Mouse (Mus musculus): Measurements from ENCODE around the gene Atf4.

Atf4 gene

DNA sequence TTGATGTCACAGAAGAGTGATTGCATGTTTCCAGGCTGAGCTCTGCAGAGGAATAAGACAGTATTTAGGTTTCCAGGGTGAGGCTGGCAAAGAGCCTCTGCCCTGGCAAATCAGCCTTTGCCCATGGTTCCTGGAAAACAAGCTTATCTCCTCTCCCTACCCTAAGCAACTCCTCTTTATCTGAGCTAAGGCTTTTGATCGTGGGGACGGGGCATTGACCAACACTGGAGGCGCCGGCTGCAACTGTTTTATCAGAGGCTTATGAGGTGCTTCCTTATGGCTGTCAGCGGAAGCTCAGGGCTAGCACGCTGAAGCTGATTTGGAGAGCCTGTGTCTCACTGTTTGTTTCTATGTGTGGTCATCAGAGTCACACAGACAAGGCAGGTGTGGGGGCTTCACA is 4.4 kb upstream of the Atf4 start:
- DNase-seq = no peak

DNA sequence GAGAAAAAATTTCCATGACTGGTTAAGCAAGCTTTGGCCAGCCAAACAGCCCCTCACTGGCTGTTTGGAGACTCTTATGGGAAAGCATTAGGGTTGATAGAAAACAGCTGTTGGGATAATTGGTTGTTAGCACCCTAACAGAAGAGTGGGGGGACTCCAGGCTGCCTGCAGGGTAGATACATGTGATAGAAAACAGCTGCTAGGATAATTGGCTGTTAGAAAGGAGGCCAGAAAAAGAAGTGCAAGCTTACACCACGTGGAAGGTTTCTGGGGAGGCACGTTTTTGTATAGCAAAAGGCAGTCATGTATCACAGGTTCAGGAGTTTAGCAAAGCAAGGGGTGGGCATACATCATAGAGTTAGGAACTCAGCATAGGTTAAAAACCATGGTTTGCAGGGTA is 1.5 kb upstream of the Atf4 start:
- peak; percentile 38 for DNase-seq

DNA sequence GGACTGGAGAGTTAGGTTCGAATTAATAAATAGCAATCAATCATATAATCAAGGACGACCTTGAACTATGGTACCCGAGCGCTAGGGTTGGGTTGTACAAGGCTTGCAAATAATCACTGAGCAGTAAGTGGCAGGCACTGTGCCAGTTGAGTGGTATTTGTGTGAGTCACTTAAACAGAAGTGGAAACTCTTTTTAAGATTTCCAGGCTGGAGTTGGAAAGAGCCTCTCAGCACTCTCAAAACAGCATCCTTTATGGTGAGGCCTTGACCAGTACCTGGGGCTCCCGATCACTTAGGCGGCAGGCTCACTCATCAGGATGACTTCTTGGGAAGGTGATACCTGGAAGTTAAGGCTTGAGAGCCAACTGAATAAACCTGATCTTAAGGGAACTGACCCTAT is 777 bp upstream of the Atf4 start:
- peak; percentile 65 for DNase-seq

DNA sequence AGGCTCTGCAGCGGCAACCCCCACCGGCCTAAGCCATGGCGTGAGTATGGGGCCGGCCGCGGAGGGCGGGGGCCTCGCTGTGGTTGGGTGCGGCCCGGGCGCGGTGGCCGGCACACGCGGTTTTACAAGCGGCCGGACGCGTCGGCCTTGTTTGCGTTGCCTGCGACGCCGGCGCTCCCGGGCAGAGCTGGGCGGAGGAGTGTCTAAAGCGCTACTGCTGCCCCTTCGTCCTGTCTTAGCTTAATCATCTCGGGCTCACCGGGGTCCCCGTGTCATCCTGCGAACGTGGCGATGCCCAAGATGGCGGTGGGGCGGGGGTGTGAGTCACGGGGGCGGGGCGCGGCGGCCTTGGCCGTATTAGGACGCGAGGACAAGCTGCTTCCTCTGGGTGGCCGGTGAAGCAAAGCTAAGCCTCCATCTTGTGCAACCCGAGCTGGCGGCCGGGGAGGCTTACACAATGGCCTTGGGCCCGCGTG is 700 bp downstream of the Atf4 start:
- DNase-seq = peak; percentile 92

DNA sequence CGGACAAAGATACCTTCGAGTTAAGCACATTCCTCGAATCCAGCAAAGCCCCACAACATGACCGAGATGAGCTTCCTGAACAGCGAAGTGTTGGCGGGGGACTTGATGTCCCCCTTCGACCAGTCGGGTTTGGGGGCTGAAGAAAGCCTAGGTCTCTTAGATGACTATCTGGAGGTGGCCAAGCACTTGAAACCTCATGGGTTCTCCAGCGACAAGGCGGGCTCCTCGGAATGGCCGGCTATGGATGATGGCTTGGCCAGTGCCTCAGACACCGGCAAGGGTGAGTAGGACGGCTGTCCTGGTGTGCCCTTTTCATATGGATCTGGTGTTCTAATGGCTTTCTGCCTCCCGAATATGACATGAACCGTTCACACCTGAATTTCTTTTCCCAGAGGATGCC is 1.3 kb downstream of the Atf4 start:
- peak; percentile 39 for DNase-seq

DNA sequence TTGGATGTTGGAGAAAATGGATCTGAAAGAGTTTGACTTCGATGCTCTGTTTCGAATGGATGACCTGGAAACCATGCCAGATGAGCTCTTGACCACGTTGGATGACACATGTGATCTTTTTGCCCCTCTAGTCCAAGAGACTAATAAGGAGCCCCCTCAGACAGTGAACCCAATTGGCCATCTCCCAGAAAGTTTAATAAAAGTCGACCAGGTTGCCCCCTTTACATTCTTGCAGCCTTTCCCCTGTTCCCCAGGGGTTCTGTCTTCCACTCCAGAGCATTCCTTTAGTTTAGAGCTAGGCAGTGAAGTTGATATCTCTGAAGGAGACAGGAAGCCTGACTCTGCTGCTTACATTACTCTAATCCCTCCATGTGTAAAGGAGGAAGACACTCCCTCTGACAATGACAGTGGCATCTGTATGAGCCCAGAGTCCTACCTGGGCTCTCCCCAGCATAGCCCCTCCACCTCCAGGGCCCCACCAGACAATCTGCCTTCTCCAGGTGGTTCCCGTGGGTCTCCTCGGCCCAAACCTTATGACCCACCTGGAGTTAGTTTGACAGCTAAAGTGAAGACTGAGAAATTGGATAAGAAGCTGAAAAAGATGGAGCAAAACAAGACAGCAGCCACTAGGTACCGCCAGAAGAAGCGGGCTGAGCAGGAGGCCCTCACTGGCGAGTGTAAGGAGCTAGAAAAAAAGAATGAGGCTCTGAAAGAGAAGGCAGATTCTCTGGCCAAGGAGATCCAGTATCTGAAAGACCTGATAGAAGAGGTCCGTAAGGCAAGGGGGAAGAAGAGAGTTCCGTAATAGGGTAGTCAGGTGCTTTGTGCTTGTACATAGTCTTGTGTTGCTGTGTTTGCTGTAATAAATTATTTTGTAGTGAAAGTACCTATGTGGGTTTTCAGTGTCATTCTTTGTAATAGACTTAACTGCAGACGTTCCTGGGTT is 1.9 kb downstream of the Atf4 start:
- DNase-seq = no peak

DNA sequence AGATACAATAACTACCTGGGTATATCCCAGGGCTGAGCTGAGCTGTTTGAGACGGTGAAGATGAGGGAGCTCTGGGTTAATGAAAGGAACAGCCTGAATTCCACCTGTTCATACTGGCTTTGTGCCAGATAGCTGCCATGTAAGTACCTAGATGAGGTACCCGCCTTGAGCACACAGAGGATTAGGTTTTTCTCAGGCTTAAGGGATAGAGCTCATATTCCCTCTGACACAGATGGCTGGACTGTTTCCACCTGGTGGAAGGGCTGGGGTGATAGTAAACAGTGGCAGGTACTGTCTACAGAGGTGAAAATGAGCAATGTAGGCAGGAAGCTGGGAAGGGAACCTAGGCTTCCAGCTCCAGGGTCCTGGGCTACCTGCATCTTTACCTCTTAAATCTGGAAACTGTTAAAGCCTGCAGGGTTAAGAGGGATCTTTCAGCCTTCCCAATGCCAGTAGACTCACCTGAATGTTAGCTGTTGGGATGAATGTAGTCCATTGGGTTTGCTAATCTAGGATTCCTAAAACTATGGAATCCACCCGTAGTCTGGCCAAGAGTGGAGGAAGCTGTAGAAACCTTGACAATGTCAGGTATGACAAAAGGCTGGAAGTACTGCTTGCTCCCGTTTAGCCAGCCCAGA is 2.7 kb downstream of the Atf4 start:
- DNase-seq = no peak

DNA sequence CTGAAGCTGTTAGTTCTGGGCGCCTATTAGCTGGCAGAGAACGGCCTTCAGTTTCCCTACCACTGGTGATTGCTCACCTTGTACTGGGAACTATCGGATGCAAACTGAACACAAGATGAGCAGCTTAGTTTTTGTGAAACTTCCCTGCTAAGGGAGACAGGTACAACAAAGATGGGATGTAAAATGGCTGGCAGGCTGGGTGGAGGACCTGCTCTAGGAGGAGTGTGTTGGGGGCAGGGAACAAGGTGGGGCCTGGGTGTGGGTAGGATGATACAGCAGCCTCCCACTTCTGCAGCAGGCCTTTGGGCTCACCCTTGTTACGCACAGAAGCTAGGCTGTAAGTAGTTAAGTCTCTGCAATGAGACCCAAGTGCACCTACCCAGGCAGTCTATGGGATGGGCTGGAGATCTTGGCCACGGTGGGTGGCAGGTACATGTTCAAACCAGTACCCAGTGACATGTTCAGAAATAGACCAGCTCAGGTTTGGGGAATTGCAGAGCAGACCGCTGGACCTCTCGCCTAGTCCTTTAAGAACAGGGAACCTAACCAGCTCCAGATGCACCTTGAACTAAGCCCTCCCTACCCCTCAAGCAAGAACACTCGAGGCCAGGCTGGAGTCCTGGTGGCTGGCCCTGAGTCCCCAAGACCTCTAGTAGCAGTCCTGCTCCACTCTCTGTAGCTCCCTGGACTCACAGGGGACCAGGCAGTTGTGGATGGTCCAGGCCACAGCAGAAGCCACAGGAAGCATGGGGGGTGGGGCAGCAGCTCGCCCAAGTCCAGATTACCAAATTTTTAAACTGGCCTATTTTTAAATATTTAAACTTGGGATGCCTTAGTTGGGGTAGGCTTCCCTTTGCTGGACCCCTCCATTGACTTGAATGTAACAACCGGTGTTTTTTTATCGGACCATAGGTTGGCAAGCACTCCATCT is 3.5 kb downstream of the Atf4 start:
- peak; percentile 40 for DNase-seq

DNA sequence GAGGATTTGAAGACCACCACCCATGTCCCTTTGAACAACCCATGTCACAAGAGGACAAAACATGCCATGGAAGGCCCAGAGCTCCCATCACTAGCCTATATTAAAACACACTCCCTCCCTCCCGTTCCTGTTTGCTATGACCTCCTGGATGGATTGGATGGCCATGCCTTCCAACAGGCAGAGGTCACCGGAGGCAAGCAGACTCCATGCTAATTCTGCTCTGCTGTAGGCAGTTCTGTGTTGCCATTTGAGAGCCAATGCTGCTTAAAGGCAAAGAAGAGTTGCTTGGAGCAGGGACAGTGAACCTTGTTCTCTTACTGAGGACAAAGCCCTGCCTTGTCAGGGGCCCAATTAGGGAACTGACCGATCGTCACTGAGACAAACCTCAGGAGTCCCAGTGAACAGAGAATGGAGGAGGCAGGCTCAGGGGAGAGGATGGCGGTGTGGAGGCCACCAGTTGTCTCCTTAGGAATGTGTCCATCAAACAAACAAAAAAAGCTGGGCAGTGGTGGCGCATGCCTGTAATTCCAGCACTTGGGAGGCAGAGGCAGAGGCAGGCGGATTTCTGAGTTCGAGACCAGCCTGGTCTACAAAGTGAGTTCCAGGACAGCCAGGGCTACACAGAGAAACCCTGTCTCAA is 4.5 kb downstream of the Atf4 start:
- DNase-seq = no peak

DNA sequence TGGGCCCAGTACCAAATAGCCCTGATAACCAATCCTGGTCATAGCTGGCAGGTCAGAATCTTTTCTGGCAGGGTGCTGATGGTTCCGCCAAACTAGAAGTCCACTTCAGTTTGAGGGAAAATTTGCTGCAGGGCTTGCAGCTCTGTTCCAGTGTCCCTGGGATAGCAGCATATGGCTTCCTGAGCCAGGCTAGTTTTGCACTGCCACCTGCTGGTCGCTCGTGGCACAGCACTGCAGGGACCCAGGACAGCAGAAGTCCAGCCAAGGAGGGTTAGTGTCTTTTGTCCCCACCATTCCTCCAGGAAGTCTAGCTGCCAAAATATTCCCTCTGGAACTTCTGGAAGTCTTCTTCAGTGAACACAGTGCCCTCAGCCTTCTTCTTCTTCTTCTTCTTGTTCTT is 5.7 kb downstream of the Atf4 start:
- peak; percentile 93 for DNase-seq

DNA sequence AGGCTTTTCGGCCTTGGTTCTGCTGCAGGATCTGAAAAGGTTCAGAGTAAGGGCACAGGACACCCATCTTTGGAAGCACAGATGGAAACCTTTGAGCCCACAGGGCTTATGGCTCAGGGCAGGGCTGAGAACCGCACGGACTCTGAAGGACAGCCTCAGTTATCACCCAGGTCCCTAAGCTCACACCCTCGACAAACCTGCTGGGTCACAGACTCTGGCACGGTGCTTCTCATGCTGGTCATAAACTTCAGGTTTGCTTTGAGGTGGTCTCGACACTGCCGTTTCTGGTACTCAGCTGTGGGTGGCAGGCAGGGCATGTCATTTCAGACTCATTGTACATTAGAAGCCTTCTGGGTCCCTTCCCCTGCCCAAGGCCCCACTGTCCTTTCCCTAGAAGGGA is 6.1 kb downstream of the Atf4 start:
- no peak for DNase-seq

DNA sequence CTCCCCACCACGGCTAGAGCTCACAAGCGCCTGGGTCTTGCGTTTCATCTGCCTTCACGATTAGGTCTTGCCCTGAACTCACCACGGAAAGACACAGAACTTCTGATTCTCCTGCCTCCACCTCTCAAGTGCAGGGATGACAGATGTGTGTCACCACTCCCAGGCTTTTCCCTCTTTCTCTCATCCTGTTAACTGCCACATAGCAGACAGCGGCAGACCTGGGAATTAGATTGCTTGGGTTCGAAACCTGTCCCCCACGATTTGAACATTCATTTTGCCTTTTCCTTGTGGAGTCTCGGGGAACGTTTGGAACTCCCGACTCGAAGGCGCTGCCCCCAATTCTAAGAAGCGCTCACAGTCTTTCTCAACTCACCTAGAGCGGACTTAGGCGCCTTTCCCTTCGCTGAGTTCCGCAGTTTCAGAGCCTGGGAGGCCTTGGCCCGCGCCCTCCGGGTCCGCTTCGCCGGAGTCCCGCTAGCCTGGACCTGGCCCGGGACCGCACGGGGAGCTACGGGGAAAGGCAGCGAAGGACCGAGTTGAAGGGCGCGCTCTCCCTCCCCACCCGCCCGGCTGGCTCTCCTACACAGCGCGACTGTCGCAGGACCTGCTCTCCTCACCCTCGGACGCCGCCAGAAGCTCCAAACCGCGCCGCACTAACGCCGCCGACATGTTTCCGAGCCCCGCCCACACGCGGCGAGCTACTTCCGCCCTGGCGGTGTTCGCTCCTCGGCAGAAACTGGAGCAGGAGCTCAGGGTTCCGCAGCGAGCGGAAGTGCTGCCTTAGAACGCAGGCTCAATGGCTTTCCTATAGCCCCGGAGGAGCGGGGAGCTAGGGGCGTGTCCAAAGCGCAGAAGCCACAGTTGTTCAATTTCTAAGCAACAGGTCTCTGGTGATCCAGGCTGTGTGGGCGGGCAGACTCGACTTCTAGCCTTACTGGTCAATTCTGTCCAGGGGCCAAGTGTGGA is 8.9 kb downstream of the Atf4 start, which contains the start of gene Rps19bp1:
TSS of gene Rps19bp1 (minus strand) at position 706 of the 966 bp plus-strand sequence.
- DNase-seq = peak; percentile 93

DNA sequence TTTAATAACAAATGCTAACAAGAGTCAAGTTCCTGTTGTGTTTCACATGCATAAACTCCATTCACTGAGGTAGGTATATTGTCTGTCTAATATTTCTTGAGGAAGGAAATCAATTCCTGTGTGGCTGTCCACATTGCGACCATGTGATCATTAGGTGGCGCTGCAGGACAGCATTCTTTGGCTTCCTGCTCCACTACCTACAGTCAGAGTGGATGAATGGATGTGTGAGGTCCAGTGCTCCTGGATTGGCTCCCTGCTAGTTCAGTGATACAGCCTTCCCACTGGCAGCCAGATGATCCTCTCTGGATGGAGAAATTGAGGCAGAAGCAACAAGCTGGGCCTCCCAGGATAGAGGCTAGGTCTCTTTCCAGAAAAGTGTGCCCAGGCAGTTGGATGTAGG is 11.3 kb downstream of the Atf4 start:
- peak; percentile 90 for DNase-seq

DNA sequence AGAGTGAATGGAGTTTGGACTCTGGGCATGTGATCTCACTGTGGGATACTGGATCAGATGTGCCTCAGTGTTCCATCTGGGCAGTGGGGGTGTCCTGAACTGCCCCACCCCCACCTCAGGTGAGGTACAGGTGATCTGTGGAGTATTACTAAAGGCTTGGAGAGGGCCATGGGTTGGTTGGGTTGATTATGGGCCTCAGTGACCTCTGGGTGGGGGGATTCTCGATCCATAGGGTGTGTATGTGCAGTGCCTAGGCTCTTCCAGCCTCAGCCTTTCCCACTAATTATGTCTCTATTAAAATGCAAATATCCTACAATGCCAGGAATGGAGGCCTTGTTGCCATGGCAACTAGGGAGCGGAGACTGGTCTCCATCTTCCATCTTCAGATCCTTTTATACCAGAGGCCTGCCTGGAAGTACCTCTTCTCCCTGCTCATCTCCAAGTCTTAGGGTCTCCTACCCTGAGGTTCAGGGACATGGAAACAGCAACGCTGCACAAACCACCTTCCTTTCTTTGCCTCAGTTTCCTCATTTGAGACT is 16.9 kb downstream of the Atf4 start:
- DNase-seq = no peak

DNA sequence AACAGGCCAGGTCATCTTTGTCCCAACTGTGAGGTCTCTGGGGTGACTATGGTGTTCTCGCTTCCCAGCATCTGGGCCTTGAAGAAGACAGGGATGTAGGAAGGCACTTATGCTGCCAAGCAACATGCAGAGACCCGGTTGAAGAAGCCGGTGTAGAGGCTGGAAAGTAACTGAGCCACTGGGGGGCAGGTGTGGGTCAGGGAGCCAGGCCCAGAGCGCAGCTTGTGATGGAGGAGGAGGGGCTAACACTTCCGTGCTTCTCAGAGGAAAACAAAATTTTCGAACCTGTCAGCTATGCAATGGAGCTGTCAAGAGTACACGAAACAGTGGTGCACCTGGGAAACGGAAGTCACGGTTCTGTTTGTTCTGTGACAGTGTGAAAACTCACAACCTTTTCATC is 22.1 kb downstream of the Atf4 start:
- DNase-seq = no peak

DNA sequence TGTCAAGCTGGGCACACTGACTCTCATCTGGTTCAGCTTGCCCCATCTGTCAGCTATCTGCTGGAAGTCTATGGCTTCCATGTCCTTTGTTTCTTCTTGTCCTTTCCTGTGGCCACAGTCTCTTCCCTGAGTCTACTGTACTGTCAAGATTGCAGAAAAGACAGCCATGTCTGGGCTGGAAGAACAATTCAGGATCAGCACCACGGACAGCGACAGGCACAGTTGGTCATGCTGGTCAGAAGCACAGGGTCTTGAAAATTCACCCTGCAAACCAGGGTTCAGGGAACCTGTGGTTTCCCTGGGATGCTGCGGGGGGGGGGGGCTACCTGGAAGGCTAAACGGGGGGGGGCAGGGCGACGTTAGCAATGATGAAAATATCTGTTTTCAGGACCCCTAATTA is 22.6 kb downstream of the Atf4 start:
- DNase-seq = peak; percentile 91

DNA sequence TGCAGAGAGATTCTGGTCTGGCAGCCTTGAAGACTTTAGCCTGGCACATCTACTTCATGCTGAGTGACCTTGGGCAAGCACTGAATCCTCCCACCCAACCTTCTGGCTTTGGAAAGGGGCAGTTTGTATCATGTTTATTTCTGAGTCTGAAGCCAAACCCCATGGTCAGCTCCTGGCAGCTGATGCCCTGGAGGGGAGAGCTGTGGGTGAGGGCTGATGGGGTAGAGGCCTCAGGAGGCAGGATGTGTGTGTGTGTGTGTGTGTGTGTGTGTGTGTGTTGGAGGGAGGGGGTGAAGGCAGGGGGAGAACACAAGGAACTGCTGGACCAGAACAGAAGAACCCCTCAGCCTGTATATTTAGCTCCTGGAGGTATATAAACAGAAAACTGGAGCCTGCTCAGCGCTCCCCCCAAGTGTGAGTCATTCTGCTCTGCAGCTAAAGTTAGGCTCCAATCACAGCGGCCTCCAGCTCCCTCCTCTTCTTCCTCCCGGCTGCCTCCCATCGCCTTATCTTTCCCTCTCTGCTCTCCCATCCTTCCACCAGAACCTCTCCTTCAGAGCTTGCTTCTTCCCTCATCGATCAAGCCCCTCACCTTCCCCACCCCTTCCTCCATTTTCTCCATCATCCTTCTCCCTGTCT is 23.3 kb downstream of the Atf4 start:
- DNase-seq = no peak

DNA sequence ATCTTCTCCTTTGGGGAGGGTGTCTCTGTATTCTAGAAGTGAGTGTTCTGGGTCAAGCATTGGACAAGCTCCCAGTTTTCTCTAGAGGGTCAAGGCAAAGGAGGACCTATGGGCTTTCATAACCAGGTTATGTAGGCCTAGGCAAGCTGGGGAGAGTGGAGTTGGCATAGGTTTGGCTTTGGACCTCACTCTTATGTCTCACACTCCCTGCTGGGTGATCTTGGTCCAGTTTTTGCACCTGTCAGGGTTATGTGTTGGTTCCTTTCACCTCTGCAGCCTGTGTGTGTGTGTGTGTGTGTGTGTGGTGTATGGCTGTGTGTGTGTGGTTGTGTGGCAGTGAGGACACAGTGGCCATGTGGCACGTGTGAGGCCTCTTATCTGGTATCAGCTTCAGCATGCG is 24.1 kb downstream of the Atf4 start:
- no peak for DNase-seq

DNA sequence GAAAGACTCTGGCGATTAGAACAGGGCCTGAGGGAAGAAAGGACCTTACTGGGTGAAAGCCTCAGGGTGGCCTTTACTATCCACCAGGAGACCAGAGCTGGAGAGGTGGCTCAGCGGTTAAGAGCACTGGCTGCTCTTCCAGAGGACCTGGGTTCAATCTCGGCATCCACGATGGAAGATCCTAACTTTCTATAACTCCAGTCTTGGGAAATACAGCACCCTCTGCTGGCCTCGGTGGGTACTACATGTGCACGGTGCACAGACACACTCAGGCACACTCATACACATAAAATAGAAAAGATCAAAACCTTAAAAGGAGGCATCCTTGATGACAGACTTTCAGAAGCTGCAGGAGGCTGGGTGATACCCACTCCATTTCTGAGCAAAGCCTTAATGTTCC is 25.7 kb downstream of the Atf4 start:
- DNase-seq = peak; percentile 47

DNA sequence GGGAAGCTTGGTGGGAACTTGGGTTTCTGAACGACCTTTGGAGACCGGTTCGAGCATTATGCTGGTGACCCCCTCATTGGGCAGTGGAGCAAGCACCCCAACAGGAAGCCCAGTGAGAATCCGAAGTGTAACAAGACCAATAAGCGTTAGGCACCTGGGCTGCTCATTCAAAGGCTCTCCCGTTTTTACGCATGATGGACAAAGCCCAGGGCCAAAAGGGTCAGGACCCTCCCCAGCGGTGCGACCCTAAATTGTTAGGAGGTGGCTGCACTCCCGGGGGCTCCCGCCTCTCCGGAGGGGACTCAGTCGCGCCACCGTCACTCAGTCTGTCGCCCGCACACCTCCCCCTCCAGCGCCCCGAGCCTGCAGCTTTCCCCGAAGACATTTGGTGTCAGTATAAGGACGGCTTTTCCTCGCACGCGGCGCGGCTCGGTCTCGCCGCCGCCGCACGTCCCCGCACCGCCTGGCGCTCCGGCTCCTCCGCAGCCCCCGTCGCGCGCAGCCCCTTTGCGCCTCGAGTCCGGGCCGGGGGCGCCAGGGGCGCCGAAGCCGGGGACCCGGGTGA is 31.9 kb downstream of the Atf4 start, which contains the start of gene Cacna1i:
TSS of gene Cacna1i (plus strand) at position 388 of the 565 bp plus-strand sequence.
- DNase-seq = peak; percentile 29
